Mouse (Mus musculus) heart, embryonic 14.5 days (tissue): ENCODE measurements around the gene Gse1. TPM values are rescaled to one million over a fixed set of nuclear protein-coding genes. Genes with fewer than 3 reads are reported as not detected.

ENCODE experiments used
- ATAC-seq: fragments of 200-750 bp; cut with Nextera tagmentation; 2 replicates; pipeline ENCODE4 v1.8.0; 2017; ENCODE audit warnings: low read depth, moderate TSS enrichment; ENCODE audit not compliant: insufficient number of reproducible peaks, insufficient read depth, low FRiP score
- H3K27ac ChIP-seq, 2 experiments: fragments of 200-500 bp in 1 of 2; fragments of 300-500 bp in 1 of 2; sonication (generic) in 1 of 2; replicated peaks in 1 of 2; 2 replicates each; pipeline ENCODE4 v1.5.1; 2012 to 2014; ENCODE audit warnings: low read depth in 2 of 2, low read length in 2 of 2, control low read depth in 1 of 2, mild to moderate bottlenecking in 1 of 2, mixed read lengths in 1 of 2; ENCODE audit not compliant: control insufficient read depth in 1 of 2, insufficient read depth in 1 of 2
- H3K27me3 ChIP-seq: fragments of 300-500 bp; sonication (generic); 2 replicates; pipeline ENCODE4 v1.6.1; 2014; ENCODE audit warnings: mild to moderate bottlenecking, low read length, control low read depth; ENCODE audit not compliant: control insufficient read depth, insufficient read depth
- H3K36me3 ChIP-seq: fragments of 300-500 bp; sonication (generic); 2 replicates; pipeline ENCODE4 v1.6.1; 2014; ENCODE audit warnings: mild to moderate bottlenecking, control low read depth, low read length, mixed read lengths; ENCODE audit not compliant: control insufficient read depth, insufficient read depth
- H3K4me1 ChIP-seq, 2 experiments: fragments of 200-500 bp in 1 of 2; fragments of 300-500 bp in 1 of 2; sonication (generic) in 1 of 2; 2 replicates each; pipeline ENCODE4 v1.6.1; 2012 to 2014; ENCODE audit warnings: low read length in 2 of 2, control low read depth in 1 of 2, mixed read lengths in 1 of 2; ENCODE audit not compliant: control insufficient read depth in 2 of 2, insufficient read depth in 2 of 2
- H3K4me2 ChIP-seq: fragments of 300-500 bp; sonication (generic); 2 replicates; pipeline ENCODE4 v1.6.1; 2014; ENCODE audit warnings: mild to moderate bottlenecking, low read length
- H3K4me3 ChIP-seq, 2 experiments: fragments of 200-500 bp in 1 of 2; fragments of 300-500 bp in 1 of 2; sonication (generic) in 1 of 2; 2 replicates each; pipeline ENCODE4 v1.5.1; 2012 to 2014; ENCODE audit warnings: low read length in 2 of 2, mild to moderate bottlenecking in 2 of 2, control low read depth in 1 of 2, low read depth in 1 of 2, moderate library complexity in 1 of 2; ENCODE audit not compliant: control insufficient read depth in 1 of 2, insufficient read depth in 1 of 2
- H3K9ac ChIP-seq: fragments of 300-500 bp; sonication (generic); 2 replicates; pipeline ENCODE4 v1.6.1; 2014; ENCODE audit warnings: mild to moderate bottlenecking, low read length
- H3K9me3 ChIP-seq: fragments of 300-500 bp; sonication (generic); 2 replicates; pipeline ENCODE4 v1.6.1; 2016; ENCODE audit warnings: low read length, control low read depth; ENCODE audit not compliant: control insufficient read depth
- WGBS: fragments of 180-500 bp; shearing (Covaris S2); extraction: QIAGEN DNeasy Blood & Tissue Kit; methylation state at CpG from one replicate; pipeline ENCODE4 v1.1.7; 2014; 5-methylcytosine and 5-hydroxymethylcytosine counted together
- polyA plus RNA-seq: library from polyadenylated mRNA; unstranded; fragments of >200 nt; fragmentation: Nextera tagmentation; extraction: Ambion mirVana; gene quantifications from 2 replicates; pipeline ENCODE4 v1.2.1, GENCODE M21; 2014

The Gse1 gene
- polyA plus RNA-seq, 1 experiment from 2014 or later = 12.2 TPM

GRCm38 (mm10) chr8:120454404-120454803 is 226.1 kb downstream of the Gse1 start:
- no peaks in the 10 kb centered on the region for H3K27me3 ChIP-seq
- no peak for ATAC-seq
- no peaks in the 10 kb centered on the region for H3K36me3 ChIP-seq
- no peaks in the 10 kb centered on the region for H3K9me3 ChIP-seq
- 40% methylated on average over 6 of the region's 6 CpGs for WGBS
- H3K4me3 ChIP-seq = no peak overlapping the region
- peaks cover 21 to 27% of the 10 kb centered on the region in 2 experiments for H3K4me1 ChIP-seq
- no peak overlapping the region for H3K9ac ChIP-seq
- no peak overlapping the region for H3K27ac ChIP-seq
- H3K4me2 ChIP-seq = no peak overlapping the region

DNA sequence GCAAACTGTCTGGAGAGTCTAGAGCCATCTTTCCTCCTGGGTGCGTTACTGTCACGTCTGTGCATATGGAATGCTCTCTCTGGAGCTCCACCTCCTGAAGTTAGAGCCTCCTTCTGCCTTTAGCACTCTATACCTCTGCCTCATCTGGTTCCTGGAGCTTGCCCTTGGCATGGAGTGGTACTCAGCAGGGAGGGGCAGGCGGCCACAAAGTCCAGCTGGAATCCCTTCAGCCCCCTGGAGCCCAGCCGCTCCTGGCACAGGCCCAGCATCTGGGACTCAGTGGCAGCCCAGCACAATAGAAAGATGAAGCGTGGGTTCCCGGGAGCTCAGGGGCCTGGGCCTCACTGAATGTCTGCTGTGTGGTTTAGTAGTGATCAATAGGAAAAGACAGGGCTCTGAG is 232.1 kb downstream of the Gse1 start:
- no peaks in the 10 kb centered on the region for H3K9me3 ChIP-seq
- H3K9ac ChIP-seq = no peak overlapping the region; the same call in 1 of the 2 replicates
- H3K27me3 ChIP-seq = no peaks in the 10 kb centered on the region
- ATAC-seq = no peak
- no peak overlapping the region for H3K4me2 ChIP-seq
- no peaks in the 10 kb centered on the region for H3K36me3 ChIP-seq
- no peak overlapping the region for H3K27ac ChIP-seq
- H3K4me3 ChIP-seq = no peak overlapping the region
- WGBS = 40% methylated on average over 6 of the region's 6 CpGs
- peaks cover 42 to 52% of the 10 kb centered on the region in 2 experiments for H3K4me1 ChIP-seq

GRCm38 (mm10) chr8:120462119-120462551 is 233.9 kb downstream of the Gse1 start:
- peaks cover 53 to 64% of the 10 kb centered on the region in 2 experiments for H3K4me1 ChIP-seq
- no peak overlapping the region for H3K4me3 ChIP-seq
- peak overlapping the region; percentile 34 to 56 for H3K27ac ChIP-seq
- peak overlapping the region; percentile 31 for H3K9ac ChIP-seq
- 4% methylated on average over 15 of the region's 15 CpGs for WGBS
- no peaks in the 10 kb centered on the region for H3K36me3 ChIP-seq
- 0 out of 2 replicates have a peak, but pooled peaks have one; percentile 22 for ATAC-seq
- H3K27me3 ChIP-seq = no peaks in the 10 kb centered on the region
- H3K9me3 ChIP-seq = no peaks in the 10 kb centered on the region
- peak overlapping the region; percentile 44 for H3K4me2 ChIP-seq

DNA sequence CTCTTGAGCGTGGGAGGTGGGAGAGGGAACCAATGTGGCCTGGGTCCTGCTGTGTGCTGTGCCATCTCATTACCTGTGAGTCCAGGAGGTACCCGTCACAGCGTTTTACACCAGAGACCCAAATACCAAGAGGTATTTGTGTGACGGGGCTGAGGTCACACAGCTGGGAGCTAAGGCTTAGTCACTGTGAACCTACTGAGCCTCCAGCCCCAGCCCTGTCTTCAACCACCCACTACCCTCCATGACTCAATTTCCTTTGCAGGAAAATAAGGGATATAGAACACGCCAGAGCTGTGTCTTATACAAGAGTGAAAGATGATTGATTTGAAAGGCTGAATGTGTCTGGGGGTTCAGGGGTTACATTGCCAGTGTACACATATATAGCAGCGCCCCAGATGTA is 234.4 kb downstream of the Gse1 start:
- Histone ChIP-seq H3K9ac (peak overlapping the region; percentile 31; the same call in 1 of the 2 replicates), H3K4me1 (peaks cover 53 to 64% of the 10 kb centered on the region in 2 experiments), H3K27ac (peak overlapping the region; percentile 34 to 56)

GRCm38 (mm10) chr8:120463918-120464584 is 235.8 kb downstream of the Gse1 start:
- ATAC-seq = no peak
- H3K27ac ChIP-seq = 0 out of 4 replicates have a peak overlapping the region, but pooled peaks have one; percentile 9 to 31
- H3K27me3 ChIP-seq = no peaks in the 10 kb centered on the region
- WGBS = 91% methylated on average over 9 of the region's 9 CpGs
- peaks cover 53 to 64% of the 10 kb centered on the region in 2 experiments for H3K4me1 ChIP-seq
- no peaks in the 10 kb centered on the region for H3K36me3 ChIP-seq
- H3K4me2 ChIP-seq = no peak overlapping the region
- H3K9me3 ChIP-seq = no peaks in the 10 kb centered on the region
- H3K9ac ChIP-seq = no peak overlapping the region
- no peak overlapping the region for H3K4me3 ChIP-seq

More for the DNA sequence above, 234.4 kb downstream of the Gse1 start:
- 55% methylated on average over 6 of the region's 6 CpGs for WGBS
- no peaks in the 10 kb centered on the region for H3K27me3 ChIP-seq
- H3K4me3 ChIP-seq = no peak overlapping the region
- peak overlapping the region; percentile 44; the same call in 1 of the 2 replicates for H3K4me2 ChIP-seq
- ATAC-seq = no peak
- H3K9me3 ChIP-seq = no peaks in the 10 kb centered on the region
- H3K36me3 ChIP-seq = no peaks in the 10 kb centered on the region

DNA sequence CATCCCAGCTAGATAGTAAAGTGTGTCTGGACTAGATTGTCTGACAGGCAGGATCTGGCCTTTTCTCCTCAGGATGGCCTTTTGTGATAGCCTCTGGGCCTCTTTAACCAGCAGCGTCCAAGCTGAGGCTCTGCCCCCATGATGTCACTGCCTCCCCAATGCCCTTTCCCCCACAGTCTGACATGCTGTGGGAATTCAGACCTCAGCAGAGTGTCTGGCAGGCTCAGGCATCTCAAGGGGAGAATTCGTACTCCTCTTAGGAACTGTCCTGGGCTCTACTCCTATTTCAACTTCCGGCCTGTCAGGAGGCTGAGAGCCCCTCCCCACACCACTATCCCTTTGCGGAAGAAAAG is 236.3 kb downstream of the Gse1 start:
- Histone ChIP-seq H3K4me1 (peaks cover 50 to 59% of the 10 kb centered on the region in 2 experiments), H3K9ac (no peak overlapping the region)
- no peak for ATAC-seq

DNA sequence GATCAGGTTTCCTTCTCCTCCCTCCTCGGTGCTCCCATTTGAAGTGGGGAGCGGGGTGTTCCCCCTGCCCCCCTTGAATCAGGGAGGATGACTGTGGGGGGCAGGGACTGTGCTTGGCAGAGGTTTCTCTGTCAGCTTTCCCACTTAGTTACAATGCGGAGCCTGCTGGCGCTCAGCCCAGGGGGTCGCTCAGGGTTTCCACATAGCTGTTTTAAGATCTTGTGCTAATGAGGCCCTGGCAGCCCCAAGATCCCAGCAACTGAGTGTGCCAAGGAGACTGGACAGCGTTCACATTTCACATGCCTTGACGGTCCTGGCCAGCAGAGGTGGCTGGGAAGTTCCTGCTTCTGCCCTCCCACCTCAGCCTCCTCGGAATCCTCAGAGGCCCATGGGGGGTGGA is 237.5 kb downstream of the Gse1 start:
- peak overlapping the region; percentile 40 to 64 for H3K27ac ChIP-seq
- no peaks in the 10 kb centered on the region for H3K9me3 ChIP-seq
- no peak overlapping the region for H3K9ac ChIP-seq
- no peaks in the 10 kb centered on the region for H3K27me3 ChIP-seq
- peak; percentile 33; the same call in 1 of the 2 replicates for ATAC-seq
- H3K4me3 ChIP-seq = no peak overlapping the region
- H3K36me3 ChIP-seq = no peaks in the 10 kb centered on the region
- peak overlapping the region; percentile 14; the same call in 1 of the 2 replicates for H3K4me2 ChIP-seq
- WGBS = 8% methylated on average over 8 of the region's 8 CpGs
- peaks cover 39 to 47% of the 10 kb centered on the region in 2 experiments for H3K4me1 ChIP-seq

More for the DNA sequence above, 236.3 kb downstream of the Gse1 start:
- Histone ChIP-seq H3K27me3 (no peaks in the 10 kb centered on the region), H3K27ac (peak overlapping the region; percentile 9 to 31; a peak in 1 of 4 replicates), H3K36me3 (no peaks in the 10 kb centered on the region), H3K9me3 (no peaks in the 10 kb centered on the region), H3K4me3 (no peak overlapping the region), H3K4me2 (no peak overlapping the region)
- WGBS = 31% methylated on average over 4 of the region's 4 CpGs
